Mouse (Mus musculus) intestine, embryonic 14.5 days (tissue): ENCODE measurements around the gene Lgr6. TPM values are rescaled to one million over a fixed set of nuclear protein-coding genes. Genes with fewer than 3 reads are reported as not detected.

Source experiments
- ATAC-seq: fragments of 200-750 bp; cut with Nextera tagmentation; replicated peaks from 2 replicates; pipeline ENCODE4 v1.8.0; 2017; ENCODE audit warnings: low read depth, moderate number of reproducible peaks, moderate TSS enrichment, moderate library complexity; ENCODE audit not compliant: low FRiP score, low TSS enrichment
- DNase-seq: peaks from one replicate; pipeline ENCODE4 v3.0.0-alpha.2; 2018; ENCODE audit warnings: low spot score
- H3K27ac ChIP-seq: fragments of 300-500 bp; sonication (generic); 2 replicates; pipeline ENCODE4 v1.5.1; 2014; ENCODE audit warnings: low read depth, mild to moderate bottlenecking, control low read depth
- H3K27me3 ChIP-seq: fragments of 300-500 bp; sonication (generic); replicated peaks from 2 replicates; pipeline ENCODE4 v1.6.1; 2014; ENCODE audit warnings: low read length, control low read depth; ENCODE audit not compliant: control insufficient read depth, insufficient read depth
- H3K36me3 ChIP-seq: fragments of 300-500 bp; sonication (generic); 2 replicates; pipeline ENCODE4 v1.6.1; 2014; ENCODE audit warnings: low read length, control low read depth; ENCODE audit not compliant: control insufficient read depth, insufficient read depth
- H3K4me1 ChIP-seq: fragments of 300-500 bp; sonication (generic); replicated peaks from 2 replicates; pipeline ENCODE4 v1.6.1; 2014; ENCODE audit warnings: low read length, control low read depth, mixed read lengths; ENCODE audit not compliant: control insufficient read depth, insufficient read depth
- H3K4me2 ChIP-seq: fragments of 300-500 bp; sonication (generic); 2 replicates; pipeline ENCODE4 v1.6.1; 2014; ENCODE audit warnings: low read length
- H3K4me3 ChIP-seq: fragments of 300-500 bp; sonication (generic); 2 replicates; pipeline ENCODE4 v1.5.1; 2014; ENCODE audit warnings: low read depth, low read length, control low read depth, mixed read lengths
- H3K9ac ChIP-seq: fragments of 300-500 bp; sonication (generic); 2 replicates; pipeline ENCODE4 v1.6.1; 2014; ENCODE audit warnings: mild to moderate bottlenecking, low read length
- H3K9me3 ChIP-seq: fragments of 300-500 bp; sonication (generic); 2 replicates; pipeline ENCODE4 v1.6.1; 2016; ENCODE audit warnings: low read length, control low read depth; ENCODE audit not compliant: control insufficient read depth
- WGBS: fragments of 180-500 bp; shearing (Covaris S2); extraction: QIAGEN DNeasy Blood & Tissue Kit; methylation state at CpG from one replicate; pipeline ENCODE4 v1.1.7; 2014; 5-methylcytosine and 5-hydroxymethylcytosine counted together
- polyA plus RNA-seq: library from polyadenylated mRNA; unstranded; fragments of >200 nt; fragmentation: Nextera tagmentation; extraction: Ambion mirVana; gene quantifications from 2 replicates; pipeline ENCODE4 v1.2.1, GENCODE M21; 2014

Gene Lgr6
- polyA plus RNA-seq, 1 experiment from 2014 or later, result 0.69 TPM

- no peak overlapping the region for H3K4me2 ChIP-seq
- no peaks in the 10 kb centered on the region for H3K27me3 ChIP-seq
- no peak overlapping the region for H3K27ac ChIP-seq
- H3K9me3 ChIP-seq, result no peaks in the 10 kb centered on the region
- no peak for DNase-seq
- H3K9ac ChIP-seq, result no peak overlapping the region
- no peak overlapping the region for H3K4me3 ChIP-seq
- no peaks in the 10 kb centered on the region; the same call in 1 of the 2 replicates for H3K4me1 ChIP-seq
- ATAC-seq, result no peak
- no peaks in the 10 kb centered on the region for H3K36me3 ChIP-seq
- WGBS, result 86% methylated on average over 9 of the region's 9 CpGs
Measured at GRCm38 (mm10) chr1:135012472-135012871, 92.6 kb downstream of the Lgr6 start.

- ATAC-seq (no peak), DNase-seq (no peak)
- WGBS, result 90% methylated on average over 5 of the region's 5 CpGs
- no peak overlapping the region for H3K4me2 ChIP-seq
- H3K9me3 ChIP-seq, result no peaks in the 10 kb centered on the region
- H3K27ac ChIP-seq, result no peak overlapping the region
- H3K9ac ChIP-seq, result no peak overlapping the region
- no peaks in the 10 kb centered on the region for H3K27me3 ChIP-seq
- H3K4me1 ChIP-seq, result no peaks in the 10 kb centered on the region; the same call in 1 of the 2 replicates
- H3K36me3 ChIP-seq, result no peaks in the 10 kb centered on the region
- H3K4me3 ChIP-seq, result no peak overlapping the region
Measured at GRCm38 (mm10) chr1:135011912-135012311, 93.2 kb downstream of the Lgr6 start.

- H3K4me1 ChIP-seq, result no peaks in the 10 kb centered on the region
- H3K36me3 ChIP-seq, result no peaks in the 10 kb centered on the region
- 66% methylated on average over 3 of the region's 3 CpGs for WGBS
- ATAC-seq (no peak), DNase-seq (no peak)
- no peak overlapping the region for H3K4me3 ChIP-seq
- H3K27me3 ChIP-seq, result no peaks in the 10 kb centered on the region
- H3K27ac ChIP-seq, result no peak overlapping the region
- H3K4me2 ChIP-seq, result no peak overlapping the region
- H3K9ac ChIP-seq, result no peak overlapping the region
- no peaks in the 10 kb centered on the region for H3K9me3 ChIP-seq
Measured at GRCm38 (mm10) chr1:135009833-135010232, 95.2 kb downstream of the Lgr6 start.

GRCm38 (mm10) chr1:135005696-135006095 lies 99.4 kb downstream of the Lgr6 start:
- no peaks in the 10 kb centered on the region for H3K36me3 ChIP-seq
- no peaks in the 10 kb centered on the region for H3K27me3 ChIP-seq
- H3K4me3 ChIP-seq, result no peak overlapping the region
- 74% methylated on average over 7 of the region's 7 CpGs for WGBS
- ATAC-seq, result no peak
- no peak overlapping the region for H3K9ac ChIP-seq
- DNase-seq, result no peak
- H3K4me1 ChIP-seq, result no peaks in the 10 kb centered on the region
- no peaks in the 10 kb centered on the region for H3K9me3 ChIP-seq
- no peak overlapping the region for H3K27ac ChIP-seq
- H3K4me2 ChIP-seq, result no peak overlapping the region

GRCm38 (mm10) chr1:135003346-135003745 lies 101.7 kb downstream of the Lgr6 start:
- Histone ChIP-seq H3K9me3 (no peaks in the 10 kb centered on the region), H3K4me3 (no peak overlapping the region), H3K4me2 (no peak overlapping the region), H3K27me3 (no peaks in the 10 kb centered on the region), H3K4me1 (no peaks in the 10 kb centered on the region), H3K36me3 (no peaks in the 10 kb centered on the region), H3K9ac (no peak overlapping the region), H3K27ac (no peak overlapping the region)
- no peak for ATAC-seq
- DNase-seq, result no peak
- 50% methylated on average over 4 of the region's 4 CpGs for WGBS

GRCm38 (mm10) chr1:135000527-135000926 lies 104.5 kb downstream of the Lgr6 start:
- WGBS, result 80% methylated on average over 9 of the region's 9 CpGs
- ATAC-seq, result no peak
- Histone ChIP-seq H3K4me3 (no peak overlapping the region), H3K9me3 (no peaks in the 10 kb centered on the region), H3K4me1 (no peaks in the 10 kb centered on the region), H3K4me2 (no peak overlapping the region), H3K27me3 (no peaks in the 10 kb centered on the region), H3K36me3 (no peaks in the 10 kb centered on the region), H3K27ac (no peak overlapping the region), H3K9ac (no peak overlapping the region)
- no peak for DNase-seq

- DNase-seq, result no peak
- H3K9me3 ChIP-seq, result no peaks in the 10 kb centered on the region
- 86% methylated on average over 8 of the region's 8 CpGs for WGBS
Measured at GRCm38 (mm10) chr1:134998231-134998630, 106.8 kb downstream of the Lgr6 start.

GRCm38 (mm10) chr1:134997568-134997967 lies 107.5 kb downstream of the Lgr6 start:
- WGBS, result 63% methylated on average over 5 of the region's 5 CpGs
- Histone ChIP-seq H3K27me3 (no peaks in the 10 kb centered on the region), H3K4me2 (no peak overlapping the region), H3K36me3 (no peaks in the 10 kb centered on the region), H3K27ac (no peak overlapping the region), H3K9ac (no peak overlapping the region), H3K4me3 (no peak overlapping the region), H3K4me1 (no peaks in the 10 kb centered on the region), H3K9me3 (no peaks in the 10 kb centered on the region)
- ATAC-seq, result no peak
- no peak for DNase-seq

More at GRCm38 (mm10) chr1:134998231-134998630, 106.8 kb downstream of the Lgr6 start:
- Histone ChIP-seq H3K9ac (no peak overlapping the region), H3K27ac (no peak overlapping the region), H3K36me3 (no peaks in the 10 kb centered on the region), H3K27me3 (no peaks in the 10 kb centered on the region), H3K4me2 (no peak overlapping the region), H3K4me1 (no peaks in the 10 kb centered on the region), H3K4me3 (no peak overlapping the region)
- ATAC-seq, result no peak

- no peak overlapping the region for H3K4me2 ChIP-seq
- H3K27me3 ChIP-seq, result no peaks in the 10 kb centered on the region
- no peaks in the 10 kb centered on the region for H3K9me3 ChIP-seq
- ATAC-seq (no peak), DNase-seq (no peak)
- no peak overlapping the region for H3K9ac ChIP-seq
- H3K36me3 ChIP-seq, result no peaks in the 10 kb centered on the region
- no peak overlapping the region for H3K27ac ChIP-seq
- H3K4me3 ChIP-seq, result no peak overlapping the region
- peaks cover 6% of the 10 kb centered on the region; the same call in 1 of the 2 replicates for H3K4me1 ChIP-seq
- 91% methylated on average over 7 of the region's 7 CpGs for WGBS
Measured at GRCm38 (mm10) chr1:134996471-134996870, 108.6 kb downstream of the Lgr6 start.
